Mouse (Mus musculus) left cerebral cortex, adult 11 months (tissue): ENCODE data around the gene Tex22.

Source experiments
- DNase-seq: peaks from one replicate; pipeline ENCODE4 v3.0.0; 2022; ENCODE audit warnings: low spot score

Tex22 gene

GRCm38 (mm10) chr12:113137260-113138213 lies 63.2 kb downstream of the Tex22 start:
- DNase-seq, result no peak

GRCm38 (mm10) chr12:113138291-113138690 lies 64.0 kb downstream of the Tex22 start:
- DNase-seq, result no peak
